Comparison of ENCODE assay signal across 13 mouse cellular contexts in genomic region chr5:126565817-126566216, GRCm38 (mm10).
"Had no signal": no experiment of that assay in that cellular context is flagged by ENCODE, and none has a peak within 500 bp of the region (broad histone marks: within the 10 kb centered on the region; RNA-seq: fewer than 3 reads in every experiment).

No protein-coding gene starts in this region.

- H3K9ac ChIP-seq: intestine, embryonic 15.5 days; limb, embryonic 13.5 days; liver, embryonic 12.5 days; liver, embryonic 15.5 days had no signal

- H3K27me3 ChIP-seq: intestine, embryonic 15.5 days; limb, embryonic 13.5 days; liver, embryonic 12.5 days; liver, embryonic 15.5 days had no signal

- H3K36me3 ChIP-seq: intestine, embryonic 15.5 days; limb, embryonic 10.5 days; limb, embryonic 13.5 days; liver, embryonic 12.5 days; liver, embryonic 15.5 days had no signal

- H3K4me2 ChIP-seq: intestine, embryonic 15.5 days; limb, embryonic 13.5 days; liver, embryonic 12.5 days; liver, embryonic 15.5 days; midbrain, embryonic 11.5 days had no signal

- H3K9me3 ChIP-seq: intestine, embryonic 15.5 days; limb, embryonic 10.5 days; limb, embryonic 13.5 days; liver, embryonic 15.5 days had no signal

- H3K27ac ChIP-seq: intestine, embryonic 15.5 days; limb, embryonic 10.5 days; limb, embryonic 13.5 days; liver, embryonic 12.5 days; liver, embryonic 15.5 days had no signal

- DNase-seq: layer of hippocampus, postnatal 36 days; lung, adult 2 months; lung, postnatal 14 days; lung, postnatal 4 days; midbrain, embryonic 14.5 days; thymus, adult 18-20 months; thymus, postnatal 36 days had no signal

- H3K4me1 ChIP-seq: intestine, embryonic 15.5 days; limb, embryonic 10.5 days; limb, embryonic 13.5 days; liver, embryonic 12.5 days; liver, embryonic 15.5 days had no signal

- ATAC-seq: intestine, embryonic 15.5 days; liver, embryonic 12.5 days had no signal

- H3K4me3 ChIP-seq: intestine, embryonic 15.5 days; limb, embryonic 10.5 days; limb, embryonic 13.5 days; liver, embryonic 12.5 days; liver, embryonic 15.5 days had no signal
